Mouse (Mus musculus) right cerebral cortex, postnatal 14 days (tissue): ENCODE results near the gene Pdia2.

Experiments used
- DNase-seq: peaks from one replicate; pipeline ENCODE4 v3.0.0; 2022

Pdia2 gene

GRCm38 (mm10) chr17:26198892-26199291 lies at the start of gene Pdia2:
TSS of gene Pdia2 (minus strand) at chr17:26199087.
- DNase-seq, result no peak

- DNase-seq, result peak; percentile 90
Measured at GRCm38 (mm10) chr17:26244101-26244841, 45.4 kb upstream of the Pdia2 start, which contains the start of gene Fam234a. TSS of gene Fam234a (minus strand) at chr17:26244242.

- DNase-seq, result peak; percentile 53
Measured at GRCm38 (mm10) chr17:26243471-26244100, 44.7 kb upstream of the Pdia2 start.

- no peak for DNase-seq
Measured at GRCm38 (mm10) chr17:26240990-26241389, 42.1 kb upstream of the Pdia2 start.

- no peak for DNase-seq
Measured at GRCm38 (mm10) chr17:26240120-26240790, 41.4 kb upstream of the Pdia2 start.

GRCm38 (mm10) chr17:26239551-26239950 lies 40.7 kb upstream of the Pdia2 start:
- DNase-seq, result no peak

- no peak for DNase-seq
Measured at GRCm38 (mm10) chr17:26237667-26238066, 38.8 kb upstream of the Pdia2 start.

- DNase-seq, result no peak
Measured at GRCm38 (mm10) chr17:26235077-26235815, 36.4 kb upstream of the Pdia2 start.

GRCm38 (mm10) chr17:26234386-26234785 lies 35.5 kb upstream of the Pdia2 start:
- DNase-seq, result no peak

GRCm38 (mm10) chr17:26232863-26233262 lies 34.0 kb upstream of the Pdia2 start:
- DNase-seq, result no peak

- no peak for DNase-seq
Measured at GRCm38 (mm10) chr17:26231156-26231555, 32.3 kb upstream of the Pdia2 start.

- DNase-seq, result no peak
Measured at GRCm38 (mm10) chr17:26229776-26230175, 30.9 kb upstream of the Pdia2 start.

- no peak for DNase-seq
Measured at GRCm38 (mm10) chr17:26225150-26225549, 26.3 kb upstream of the Pdia2 start.

- DNase-seq, result no peak
Measured at GRCm38 (mm10) chr17:26221508-26221907, 22.6 kb upstream of the Pdia2 start.

GRCm38 (mm10) chr17:26212681-26213080 lies 13.8 kb upstream of the Pdia2 start:
- no peak for DNase-seq

- no peak for DNase-seq
Measured at GRCm38 (mm10) chr17:26212241-26212640, 13.4 kb upstream of the Pdia2 start.

- no peak for DNase-seq
Measured at GRCm38 (mm10) chr17:26207686-26208085, 8.8 kb upstream of the Pdia2 start, which contains the start of gene Arhgdig. TSS of gene Arhgdig (minus strand) at chr17:26207786.

- DNase-seq, result no peak
Measured at GRCm38 (mm10) chr17:26206392-26206791, 7.5 kb upstream of the Pdia2 start.

GRCm38 (mm10) chr17:26204766-26205165 lies 5.9 kb upstream of the Pdia2 start:
- DNase-seq, result no peak

GRCm38 (mm10) chr17:26203321-26203811 lies 4.5 kb upstream of the Pdia2 start:
- peak; percentile 61 for DNase-seq

- peak; percentile 66 for DNase-seq
Measured at GRCm38 (mm10) chr17:26202737-26203136, 3.9 kb upstream of the Pdia2 start, which contains the start of gene Rgs11. TSS of gene Rgs11 (plus strand) at chr17:26202951.

- DNase-seq, result no peak
Measured at GRCm38 (mm10) chr17:26201998-26202397, 3.1 kb upstream of the Pdia2 start.
